Mouse (Mus musculus) heart, postnatal 25 days (tissue): ENCODE data around the gene Rcbtb2. TPM values are rescaled to one million over a fixed set of nuclear protein-coding genes. Genes with fewer than 3 reads are reported as not detected.

Experiments used
- DNase-seq: peaks from one replicate; pipeline ENCODE4 v3.0.0; 2022; ENCODE audit warnings: low spot score
- intact Hi-C: fragments of 180-260 bp; cut with DNase I; formaldehyde crosslinking; loops from one replicate; pipeline ENCODE4 v1.15.1; 2025
- microRNA-seq: library from miRNA; unstranded; fragments of <30 nt; microRNA quantifications from one replicate; pipeline ENCODE4 v1.2.0, GENCODE M21; 2022
- total RNA-seq, 2 experiments: library from RNA; stranded (reverse); gene quantifications; 2 replicates each; pipeline ENCODE4 v1.2.3; 2021

Gene Rcbtb2
- total RNA-seq, 2 experiments from 2014 or later = 20.4 to 22.9 TPM

GRCm38 (mm10) chr14:73239857-73240256 lies 117.0 kb downstream of the Rcbtb2 start:
- no peak for DNase-seq
- intact Hi-C loops = loop anchor here (10.0 kb wide), 1 partner anchor 145 kb away; the partner anchor contains the start of gene Itm2b

GRCm38 (mm10) chr14:73244061-73244597 lies 121.3 kb downstream of the Rcbtb2 start:
- intact Hi-C loops = loop anchor here (10.0 kb wide), 1 partner anchor 141 kb away; the partner anchor contains the start of gene Itm2b
- no peak for DNase-seq

- DNase-seq = no peak
- intact Hi-C loops = no loop called here
These were observed 127.2 kb downstream of the Rcbtb2 start for GRCm38 (mm10) chr14:73250056-73250455.

GRCm38 (mm10) chr14:73252276-73252675 lies 129.4 kb downstream of the Rcbtb2 start:
- DNase-seq = no peak
- intact Hi-C loops = no loop called here

GRCm38 (mm10) chr14:73253453-73254251 lies 130.8 kb downstream of the Rcbtb2 start:
- intact Hi-C loops = loop anchor here (2.0 kb wide), 1 partner anchor 77 kb away; no protein-coding TSS in a partner anchor
- DNase-seq = no peak

- intact Hi-C loops = loop anchor here (2.0 kb wide), 1 partner anchor 78 kb away; no protein-coding TSS in a partner anchor
- DNase-seq = no peak
These were observed 131.6 kb downstream of the Rcbtb2 start for GRCm38 (mm10) chr14:73254412-73254811.

GRCm38 (mm10) chr14:73255426-73255970 lies 132.7 kb downstream of the Rcbtb2 start:
- DNase-seq = no peak
- intact Hi-C loops = loop anchor here (2.0 to 5.0 kb wide), 2 partner anchors 43 to 79 kb away; no protein-coding TSS in a partner anchor

GRCm38 (mm10) chr14:73257348-73257747 lies 134.5 kb downstream of the Rcbtb2 start:
- DNase-seq = no peak
- intact Hi-C loops = loop anchor here (5.0 kb wide), 1 partner anchor 45 kb away; no protein-coding TSS in a partner anchor

Small RNAs within 50 kb of the gene (microRNA-seq; reads per million reads assigned to microRNA genes)
- not detected for gene Mir687

Other genes with a start within 250 kb of the Rcbtb2 start
- not detected for gene Cysltr2, start 73.9 kb upstream of the Rcbtb2 start, total RNA-seq
- 1 to 10 TPM; 3.3 to 3.8 TPM for gene Lpar6, start 114.9 kb downstream of the Rcbtb2 start, total RNA-seq
- 10 to 100 TPM; 16.4 to 18.7 TPM for gene Rb1, start 202.8 kb downstream of the Rcbtb2 start, total RNA-seq